Mouse (Mus musculus) testis, postnatal 10 days (tissue): ENCODE measurements around the gene Bnip2.

Experiments used
- DNase-seq: peaks from one replicate; pipeline ENCODE4 v3.0.0; 2021; ENCODE audit warnings: low spot score

Gene Bnip2

DNA sequence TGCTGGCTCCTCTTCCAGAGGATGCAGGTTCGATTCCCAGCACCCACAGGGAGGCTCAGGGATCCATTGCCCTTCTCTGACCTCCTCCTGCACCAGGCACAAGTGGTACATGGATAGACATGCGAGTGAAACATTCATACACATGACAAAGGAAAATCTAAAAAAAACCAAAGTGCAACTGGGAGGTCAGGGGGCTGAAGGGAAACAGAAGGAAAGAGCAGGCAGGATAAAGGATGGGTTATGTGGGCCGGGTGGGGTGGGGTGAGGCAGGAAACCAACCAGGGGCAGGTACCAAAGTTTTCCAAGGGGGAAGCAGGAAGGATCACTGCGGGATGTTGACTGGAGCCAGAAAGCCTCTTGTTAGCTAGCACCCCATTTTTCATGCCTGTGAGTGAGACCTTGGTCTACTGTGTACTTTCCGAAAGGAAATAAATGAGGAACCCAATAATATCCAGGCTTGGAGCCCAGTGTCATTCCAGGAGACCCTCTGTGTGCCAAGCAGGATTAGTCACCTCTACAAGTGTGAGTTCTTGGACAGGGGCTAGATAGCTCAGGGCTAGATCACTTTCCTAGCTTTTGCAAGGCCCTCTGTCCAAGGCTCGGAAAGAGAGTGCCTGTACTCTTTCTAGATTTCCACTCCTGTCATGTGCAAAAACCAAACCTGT, 59.6 kb downstream of the Bnip2 start:
- DNase-seq, result no peak

DNA sequence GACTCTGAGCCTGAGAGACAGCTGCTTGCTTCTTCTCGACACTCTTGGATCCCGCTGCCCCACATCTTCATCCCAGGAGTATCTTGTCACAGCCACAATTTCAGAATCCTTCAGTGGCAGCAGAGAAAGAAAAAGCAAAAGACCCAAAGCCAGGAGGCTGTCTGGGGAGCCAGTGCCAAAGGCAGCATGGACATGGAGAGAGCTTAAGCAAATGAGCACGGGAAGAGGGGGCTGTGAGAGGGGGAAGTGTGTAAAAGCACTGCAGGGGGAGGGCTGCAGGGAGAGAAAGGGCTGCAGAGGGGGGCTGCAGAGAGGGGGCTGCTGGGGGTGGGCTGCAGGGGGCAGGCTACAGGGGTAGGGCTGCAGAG, 60.1 kb downstream of the Bnip2 start:
- DNase-seq, result no peak

DNA sequence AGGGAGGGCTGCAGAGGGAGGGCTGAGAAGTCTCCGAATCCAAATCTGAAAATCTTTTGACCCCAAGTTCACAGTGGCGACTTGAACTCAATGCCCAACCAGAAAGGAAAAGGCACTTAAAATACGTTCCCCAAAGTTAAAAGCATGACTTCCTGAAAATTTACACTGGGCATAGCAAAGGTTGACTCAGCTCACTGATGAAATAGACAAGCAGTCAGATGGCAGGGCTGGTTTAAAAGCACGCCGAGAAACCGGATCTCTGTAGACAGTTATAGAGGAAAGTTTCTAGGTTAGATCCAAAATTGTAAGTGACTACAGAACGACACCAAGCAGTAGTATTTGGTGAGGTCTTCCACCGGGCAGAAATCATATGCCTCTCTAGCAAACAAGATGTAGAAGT, 60.6 kb downstream of the Bnip2 start:
- DNase-seq, result no peak

DNA sequence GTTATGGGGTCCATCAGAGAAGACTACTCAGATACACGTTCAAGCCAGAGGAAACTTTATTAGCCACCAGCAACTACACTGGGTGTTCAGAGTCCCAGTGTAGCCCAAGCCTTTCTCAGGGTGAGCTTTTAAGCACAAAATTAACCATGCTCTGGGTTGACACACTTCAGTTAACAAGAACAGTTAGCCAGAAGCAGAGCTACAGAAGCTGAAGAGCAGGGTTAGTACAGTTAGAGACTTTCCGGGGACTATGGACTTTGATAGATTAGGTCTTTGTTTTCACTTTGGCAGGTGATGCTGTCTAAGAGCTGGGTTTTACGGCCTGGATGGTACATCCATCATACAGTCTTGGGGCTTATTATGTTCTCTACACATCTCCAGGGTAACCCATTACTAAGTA, 63.5 kb downstream of the Bnip2 start:
- DNase-seq, result no peak

DNA sequence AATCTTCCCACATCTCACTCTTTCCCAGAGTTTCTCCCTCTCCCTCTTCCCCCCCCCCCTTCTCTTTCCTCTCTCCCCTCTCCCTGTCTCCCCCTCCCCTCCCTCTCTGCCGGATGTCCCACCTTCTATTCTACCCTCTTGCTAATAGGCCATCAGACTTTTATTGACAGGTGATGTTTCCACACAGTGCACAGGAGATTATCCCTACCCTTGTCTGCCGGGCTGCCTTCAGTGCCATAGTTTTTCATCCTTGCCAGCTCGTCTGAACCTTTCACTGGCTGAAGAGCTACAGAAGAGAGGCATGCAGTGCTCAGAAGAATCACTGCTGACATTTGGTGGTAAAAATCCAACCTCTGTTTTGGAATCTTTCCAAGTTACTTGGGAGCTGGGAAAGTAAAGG, 64.1 kb downstream of the Bnip2 start:
- DNase-seq, result no peak
